Mouse (Mus musculus) cerebellum, postnatal 14 days (tissue): ENCODE measurements around the gene Disp2.

Experiments used
- DNase-seq, 2 experiments: peaks; one replicate each; pipeline ENCODE4 v3.0.0; 2021; ENCODE audit warnings: mixed read lengths in 2 of 2

The Disp2 gene

GRCm38 (mm10) chr2:118779504-118780480 is at the start of gene Disp2:
TSS of gene Disp2 (plus strand) at chr2:118779719.
- peak; percentile 95 to 96 for DNase-seq

GRCm38 (mm10) chr2:118729816-118730621 is 49.5 kb upstream of the Disp2 start:
- DNase-seq = no peak

GRCm38 (mm10) chr2:118730622-118730915 is 49.0 kb upstream of the Disp2 start:
- DNase-seq = peak; percentile 48 to 70

- no peak for DNase-seq
Observed at GRCm38 (mm10) chr2:118731981-118732380, 47.5 kb upstream of the Disp2 start.

GRCm38 (mm10) chr2:118733341-118733740 is 46.2 kb upstream of the Disp2 start:
- DNase-seq = peak; percentile 65 to 74

GRCm38 (mm10) chr2:118740341-118740740 is 39.2 kb upstream of the Disp2 start:
- DNase-seq = no peak

- no peak for DNase-seq
Observed at GRCm38 (mm10) chr2:118741183-118741582, 38.3 kb upstream of the Disp2 start.

- peak; percentile 51 to 69 for DNase-seq
Observed at GRCm38 (mm10) chr2:118743261-118743943, 36.1 kb upstream of the Disp2 start.

- DNase-seq = no peak
Observed at GRCm38 (mm10) chr2:118744621-118745020, 34.9 kb upstream of the Disp2 start.

GRCm38 (mm10) chr2:118745232-118745884 is 34.2 kb upstream of the Disp2 start, which contains the start of gene Inafm2:
TSS of gene Inafm2 (plus strand) at chr2:118745758.
- DNase-seq = peak; percentile 89 to 91

- DNase-seq = peak; percentile 63 to 65
Observed at GRCm38 (mm10) chr2:118745915-118746901, 33.3 kb upstream of the Disp2 start.

- peak; percentile 65 to 72 for DNase-seq
Observed at GRCm38 (mm10) chr2:118747301-118747960, 32.1 kb upstream of the Disp2 start.

- DNase-seq = no peak
Observed at GRCm38 (mm10) chr2:118749341-118749884, 30.1 kb upstream of the Disp2 start.

GRCm38 (mm10) chr2:118750476-118750875 is 29.0 kb upstream of the Disp2 start:
- DNase-seq = no peak

GRCm38 (mm10) chr2:118751896-118752791 is 27.4 kb upstream of the Disp2 start:
- no peak for DNase-seq

- DNase-seq = no peak
Observed at GRCm38 (mm10) chr2:118752792-118753108, 26.8 kb upstream of the Disp2 start.

GRCm38 (mm10) chr2:118754143-118754542 is 25.4 kb upstream of the Disp2 start:
- DNase-seq = no peak

GRCm38 (mm10) chr2:118755407-118755806 is 24.1 kb upstream of the Disp2 start:
- DNase-seq = no peak

- no peak for DNase-seq
Observed at GRCm38 (mm10) chr2:118756103-118756502, 23.4 kb upstream of the Disp2 start.
